Mouse (Mus musculus) forebrain, embryonic 16.5 days (tissue): ENCODE data around the gene Zfp655. TPM values are rescaled to one million over a fixed set of nuclear protein-coding genes. Genes with fewer than 3 reads are reported as not detected.

Experiments
- polyA plus RNA-seq: library from polyadenylated mRNA; unstranded; fragments of >200 nt; fragmentation: Nextera tagmentation; extraction: Ambion mirVana; gene quantifications from 2 replicates; pipeline ENCODE4 v1.2.1, GENCODE M21; 2015

Gene Zfp655
- polyA plus RNA-seq, 1 experiment from 2014 or later = 39.6 TPM

Other genes with a start within 250 kb of the Zfp655 start
- gene Gm4871, start 199.0 kb upstream of the Zfp655 start, polyA plus RNA-seq = not detected in 2 replicates
- not detected in 2 replicates for gene 1700018F24Rik, start 188.7 kb upstream of the Zfp655 start, polyA plus RNA-seq
- gene Arpc1a, start 147.9 kb upstream of the Zfp655 start, polyA plus RNA-seq = 247 and 259 TPM in 2 replicates
- gene Kpna7, start 147.7 kb upstream of the Zfp655 start, polyA plus RNA-seq = not detected in 2 replicates
- 62.2 and 63.7 TPM in 2 replicates for gene Arpc1b, start 117.5 kb upstream of the Zfp655 start, polyA plus RNA-seq
- gene Pdap1, start 91.5 kb upstream of the Zfp655 start, polyA plus RNA-seq = 93.1 and 96.3 TPM in 2 replicates
- 190 and 196 TPM in 2 replicates for gene Bud31, start 91.4 kb upstream of the Zfp655 start, polyA plus RNA-seq
- gene Ptcd1, start 64.6 kb upstream of the Zfp655 start, polyA plus RNA-seq = 24.7 and 25.8 TPM in 2 replicates
- gene Cpsf4, start 64.5 kb upstream of the Zfp655 start, polyA plus RNA-seq = 59.0 TPM in 2 replicates
- gene Atp5j2, start 39.7 kb upstream of the Zfp655 start, polyA plus RNA-seq = 514 and 561 TPM in 2 replicates
- gene Zkscan14, start 29.8 kb upstream of the Zfp655 start, polyA plus RNA-seq = 15.5 and 17.5 TPM in 2 replicates
- gene Zkscan5, start 27.2 kb upstream of the Zfp655 start, polyA plus RNA-seq = 17.4 and 20.2 TPM in 2 replicates
- 0.66 and 1.0 TPM in 2 replicates for gene Zscan25, start 48.8 kb downstream of the Zfp655 start, polyA plus RNA-seq
- gene Cyp3a57, start 113.6 kb downstream of the Zfp655 start, polyA plus RNA-seq = not detected in 2 replicates
- gene Cyp3a16, start 238.0 kb downstream of the Zfp655 start, polyA plus RNA-seq = not detected in 2 replicates